Mouse (Mus musculus): ENCODE measurements around the gene Gtpbp1.

Gene Gtpbp1

DNA sequence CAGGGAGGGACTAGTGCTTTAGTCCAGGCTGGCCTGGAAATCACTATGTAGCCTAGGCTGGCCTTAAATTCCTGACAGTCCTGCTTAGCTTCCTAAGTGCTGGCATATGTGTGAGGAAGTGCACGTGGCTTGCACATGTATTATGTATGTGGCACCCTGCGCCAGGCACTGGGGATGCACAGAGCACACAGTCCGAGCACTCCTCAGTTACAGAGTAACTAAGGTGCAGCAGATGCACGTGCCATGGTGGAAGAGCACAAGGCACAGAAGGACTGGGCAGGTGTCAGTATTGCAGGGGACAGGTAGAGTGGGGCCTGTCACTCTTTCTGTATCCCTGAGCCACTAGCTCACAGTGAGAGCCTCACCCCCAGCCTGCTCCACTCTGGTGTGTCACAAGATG is 64.5 kb downstream of the Gtpbp1 start:
- no peak for DNase-seq (ENCODE audit: low read depth)

DNA sequence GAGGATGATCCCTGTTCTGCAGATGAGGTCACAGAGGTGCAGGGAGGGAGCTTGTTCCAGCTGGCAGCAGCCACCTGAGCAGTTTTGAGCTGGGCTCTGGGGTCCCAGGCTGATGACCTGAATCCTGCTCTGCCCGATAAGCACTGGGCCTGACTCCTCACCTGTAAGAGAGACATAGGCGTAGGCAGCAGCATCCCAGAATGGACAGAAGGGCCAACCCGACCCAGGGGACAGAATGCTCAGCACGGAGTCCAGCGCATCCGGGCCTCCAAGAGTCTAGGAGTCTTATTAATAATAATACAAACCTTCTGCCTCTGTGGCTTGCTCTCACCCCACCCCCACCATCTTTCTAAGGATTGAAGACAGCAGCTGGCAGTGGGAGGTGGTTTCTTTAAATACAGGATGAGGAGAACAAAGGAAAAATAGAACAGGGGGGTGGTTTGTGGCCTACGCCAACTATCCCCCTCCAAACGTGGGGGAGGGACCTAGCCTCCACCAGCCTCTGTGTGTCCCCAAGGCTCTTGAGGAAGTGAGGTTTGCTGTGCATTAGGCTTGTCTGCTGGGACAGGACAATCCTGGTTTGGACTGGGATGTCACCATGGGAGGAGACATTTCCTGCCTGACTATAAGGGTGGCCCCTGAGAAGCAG is 65.5 kb downstream of the Gtpbp1 start:
- no peak for DNase-seq (ENCODE audit: low read depth)

DNA sequence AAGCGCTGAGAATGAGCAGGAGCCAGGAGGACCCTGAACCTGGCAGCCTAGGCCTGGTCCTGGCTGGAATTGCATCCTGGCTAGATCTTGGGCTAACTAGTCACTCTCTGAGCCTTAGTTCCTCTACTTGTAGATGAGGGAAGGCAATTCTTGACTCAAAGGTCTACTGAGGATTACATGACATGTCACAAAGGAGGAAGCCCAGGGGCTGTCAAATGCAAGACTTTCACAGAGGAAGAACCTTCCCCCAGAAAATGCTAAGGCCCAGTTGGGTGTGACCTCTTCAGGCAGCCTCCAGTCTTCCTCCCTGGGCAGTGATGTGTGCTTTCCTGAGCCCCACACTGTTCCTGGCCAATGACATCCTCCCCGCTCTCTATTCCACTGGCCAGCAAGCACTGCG is 66.5 kb downstream of the Gtpbp1 start:
- DNase-seq (ENCODE audit: low read depth) = no peak

DNA sequence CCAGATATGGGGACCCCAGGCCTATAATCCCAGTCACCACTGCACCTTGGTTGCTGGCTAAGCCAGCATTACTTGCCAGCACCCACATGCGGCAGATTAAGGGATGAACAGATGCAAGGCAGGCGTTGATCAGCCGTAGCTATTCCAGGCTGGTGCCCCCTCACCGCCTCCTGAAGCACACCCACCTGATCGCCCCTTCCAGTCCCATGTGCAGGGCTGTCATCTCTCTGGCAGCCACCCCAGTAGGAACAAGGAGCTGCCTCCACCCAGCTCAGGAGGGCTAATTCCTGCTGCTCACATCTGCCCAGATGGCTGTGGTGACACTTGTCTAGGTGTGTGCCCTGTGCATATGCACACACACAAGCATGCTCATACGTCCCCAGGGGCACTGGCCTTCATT is 70.3 kb downstream of the Gtpbp1 start:
- no peak for DNase-seq (ENCODE audit: low read depth)

DNA sequence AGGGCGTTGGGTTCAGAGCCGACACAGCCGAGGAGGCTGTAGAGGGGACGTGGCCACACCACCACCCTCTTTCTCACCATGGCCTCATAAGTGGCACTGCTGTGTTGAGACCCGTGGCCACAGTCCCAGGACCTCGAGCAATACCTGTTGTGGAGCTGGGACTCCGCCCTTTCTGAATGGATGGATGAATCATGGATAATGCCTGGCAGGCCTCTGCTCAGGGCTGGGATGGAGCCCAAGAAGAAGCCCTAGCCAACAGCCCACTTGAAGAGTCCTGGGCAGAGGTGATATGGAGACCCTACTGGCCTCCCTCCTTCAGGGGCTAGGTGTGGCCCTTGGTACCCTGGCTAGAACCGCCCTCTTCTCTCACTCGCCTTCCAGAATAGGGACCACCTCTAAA is 72.4 kb downstream of the Gtpbp1 start:
- no peak for DNase-seq (ENCODE audit: low read depth)

DNA sequence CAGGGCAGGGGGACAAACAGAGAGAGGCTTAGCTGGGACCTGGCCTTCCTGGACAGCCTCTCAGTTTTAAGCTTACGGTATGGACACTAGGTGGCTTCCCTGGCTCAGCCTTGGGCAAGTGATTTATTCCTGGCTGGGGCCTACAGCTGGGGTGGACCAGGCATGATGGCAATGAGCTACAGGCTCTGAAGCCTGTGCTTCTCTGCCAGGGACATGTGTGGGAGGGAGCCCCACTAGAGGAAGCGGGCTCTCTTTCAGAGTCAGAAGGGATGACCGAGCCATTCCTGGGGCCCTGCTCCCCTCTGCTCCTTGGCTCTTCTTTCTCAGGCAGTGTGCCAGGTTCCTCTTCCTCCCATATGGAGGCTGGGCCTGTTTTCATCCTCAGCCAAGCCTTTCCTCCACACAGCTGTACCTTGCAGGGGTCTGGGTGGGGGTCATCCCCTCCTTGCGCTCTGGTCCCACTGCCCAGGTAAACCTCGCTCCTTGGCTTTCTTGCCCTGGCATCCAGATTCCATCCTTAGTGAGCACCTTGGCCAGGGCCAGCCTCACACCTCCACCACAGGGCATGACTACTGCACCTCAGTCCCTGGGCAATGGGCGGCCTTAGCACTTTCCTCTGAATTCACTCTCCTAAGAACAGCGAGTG is 73.1 kb downstream of the Gtpbp1 start:
- no peak for DNase-seq (ENCODE audit: low read depth)

DNA sequence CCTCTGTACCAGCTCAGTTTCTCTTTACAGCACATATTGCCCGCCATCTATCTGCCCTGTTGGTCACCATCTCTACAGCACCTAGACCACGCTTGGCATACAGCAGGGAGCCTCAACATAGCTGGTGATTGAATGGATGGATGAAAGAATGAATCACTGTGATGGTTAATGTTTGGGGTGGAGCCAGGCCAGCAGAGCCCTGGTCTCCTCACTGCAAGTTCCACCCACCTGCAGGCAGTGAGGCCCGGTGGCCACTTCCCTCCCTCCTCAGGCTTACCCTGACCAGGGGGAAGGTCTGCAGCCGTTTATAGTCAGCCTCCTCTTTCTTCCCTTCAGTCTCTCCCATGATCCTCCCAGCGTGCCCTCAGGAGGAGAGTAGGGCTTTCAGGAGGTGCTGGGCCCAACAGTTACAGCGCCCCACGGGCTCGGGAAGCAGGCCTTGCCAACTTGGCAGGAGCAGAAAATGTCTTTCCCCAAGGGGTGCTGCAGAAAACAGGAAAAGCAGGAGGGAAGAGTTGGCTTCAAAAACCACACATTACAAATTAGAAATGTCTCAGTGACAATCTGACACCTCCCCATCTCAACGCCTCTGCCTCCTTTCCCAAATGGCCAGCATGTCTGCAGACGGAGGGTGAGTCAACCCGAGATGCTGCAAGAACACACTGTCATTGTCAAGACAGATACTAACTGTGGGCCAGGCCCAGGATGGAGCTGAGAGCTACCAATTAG is 74.1 kb downstream of the Gtpbp1 start:
- no peak for DNase-seq (ENCODE audit: low read depth)

DNA sequence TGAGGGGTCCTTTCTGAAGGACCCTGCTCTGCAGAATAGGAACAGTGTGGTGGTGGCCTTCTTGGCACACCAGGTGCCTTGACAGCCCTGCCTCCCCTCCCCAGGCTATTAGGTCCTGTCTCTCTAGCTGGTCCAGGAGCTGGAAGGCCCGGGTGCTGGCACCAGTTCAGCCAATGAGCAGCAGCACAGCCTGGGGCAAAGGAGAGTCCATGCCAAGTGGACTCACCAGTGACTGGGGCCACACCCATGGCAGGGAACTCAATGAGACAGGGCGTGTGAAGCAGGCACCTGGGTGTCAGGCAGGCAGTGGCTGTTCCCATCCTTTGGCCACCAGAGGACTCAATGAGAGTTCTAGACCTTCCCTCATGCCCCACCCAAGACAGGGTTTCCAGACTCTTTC is 74.7 kb downstream of the Gtpbp1 start:
- no peak for DNase-seq (ENCODE audit: low read depth)

DNA sequence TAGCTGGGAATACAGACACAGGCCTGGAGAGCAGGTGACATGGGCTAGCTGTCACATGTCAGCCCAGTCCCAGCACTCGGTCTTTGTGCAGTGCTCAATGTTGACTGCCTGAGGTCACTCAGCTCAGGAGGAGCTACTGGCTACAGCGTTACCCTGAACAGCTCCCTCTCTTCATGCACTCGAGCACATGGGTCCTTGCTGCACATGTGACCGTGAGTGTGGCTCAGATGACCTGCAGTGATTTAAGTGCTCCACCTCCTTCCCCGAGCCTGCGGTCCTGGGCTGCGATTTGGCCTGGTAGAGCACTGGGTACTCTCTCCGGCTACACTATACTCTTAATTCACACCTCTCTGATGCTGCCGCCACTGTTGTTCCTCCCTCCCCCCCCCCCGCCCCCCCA is 75.5 kb downstream of the Gtpbp1 start:
- DNase-seq (ENCODE audit: low read depth) = no peak

DNA sequence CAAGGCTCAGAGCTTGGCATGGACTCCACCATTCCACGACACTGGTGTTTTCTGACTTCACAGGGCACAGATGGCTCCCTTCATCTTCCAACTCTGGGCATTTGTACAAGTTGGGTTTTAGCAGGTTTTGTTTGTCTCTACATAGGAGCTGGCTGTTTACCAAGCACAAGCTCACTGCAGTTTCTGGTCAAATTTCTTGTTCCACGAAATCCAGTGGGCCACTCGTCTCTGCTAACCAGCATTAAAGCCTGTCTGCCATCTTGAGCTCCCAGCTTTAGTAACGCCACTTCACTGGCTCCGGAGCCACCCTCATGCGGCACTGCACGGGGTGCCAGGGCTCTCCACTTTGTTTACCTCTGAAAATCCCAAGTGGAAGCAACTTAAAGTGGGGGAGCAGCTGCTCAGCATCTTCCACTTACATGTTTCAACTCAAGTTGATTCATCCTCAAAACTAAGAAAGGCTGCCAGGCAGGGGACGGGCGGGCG is 76.0 kb downstream of the Gtpbp1 start:
- no peak for DNase-seq (ENCODE audit: low read depth)

DNA sequence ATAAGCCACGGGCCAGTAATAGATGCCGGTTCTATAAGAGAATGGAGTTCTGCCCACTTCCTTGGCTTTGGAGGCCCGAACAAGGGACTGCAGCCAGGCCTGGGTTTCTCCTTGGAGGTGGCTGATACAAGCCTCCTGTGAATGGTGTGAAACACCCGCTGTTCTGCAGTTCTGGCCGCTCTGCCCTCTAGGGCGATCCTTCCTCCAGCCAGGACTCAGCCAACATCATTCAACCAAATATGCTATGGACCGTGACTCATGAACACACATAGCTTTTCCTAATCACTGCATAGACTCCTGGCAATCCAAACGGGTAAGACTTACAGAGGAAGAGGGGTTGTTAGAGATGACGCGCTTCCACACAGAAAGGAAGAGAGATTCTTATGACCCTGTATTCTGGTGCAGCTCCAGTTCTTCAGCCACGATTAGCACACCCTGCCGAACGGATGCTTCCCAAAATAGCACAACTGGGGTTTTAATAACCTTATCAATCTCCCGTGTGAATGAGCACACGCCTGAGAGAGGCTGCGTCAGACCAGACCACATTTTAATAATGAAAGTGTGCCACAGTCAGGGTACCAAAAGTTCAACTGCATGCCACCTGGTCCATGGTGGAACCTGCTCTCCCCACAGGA is 76.8 kb downstream of the Gtpbp1 start:
- no peak for DNase-seq (ENCODE audit: low read depth)

DNA sequence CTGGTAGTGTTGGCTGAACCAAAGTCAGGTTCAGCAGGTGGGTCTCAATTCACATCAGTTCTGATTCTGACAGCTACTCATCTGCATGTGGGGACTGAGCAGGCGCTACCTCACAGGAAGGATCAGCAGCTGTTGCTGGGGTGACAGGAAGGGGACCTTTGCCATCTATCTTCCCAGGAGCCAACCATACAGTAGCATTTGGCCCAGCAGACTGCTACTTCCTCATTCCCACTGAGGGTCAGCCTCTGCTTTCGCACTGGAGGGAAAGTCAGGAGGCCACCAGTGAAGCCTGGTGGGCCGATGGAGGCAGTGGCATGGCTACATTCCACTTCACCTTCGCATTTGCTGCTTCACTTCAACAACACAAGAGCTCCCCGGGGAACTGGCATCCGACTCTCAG is 77.7 kb downstream of the Gtpbp1 start:
- DNase-seq (ENCODE audit: low read depth) = no peak

DNA sequence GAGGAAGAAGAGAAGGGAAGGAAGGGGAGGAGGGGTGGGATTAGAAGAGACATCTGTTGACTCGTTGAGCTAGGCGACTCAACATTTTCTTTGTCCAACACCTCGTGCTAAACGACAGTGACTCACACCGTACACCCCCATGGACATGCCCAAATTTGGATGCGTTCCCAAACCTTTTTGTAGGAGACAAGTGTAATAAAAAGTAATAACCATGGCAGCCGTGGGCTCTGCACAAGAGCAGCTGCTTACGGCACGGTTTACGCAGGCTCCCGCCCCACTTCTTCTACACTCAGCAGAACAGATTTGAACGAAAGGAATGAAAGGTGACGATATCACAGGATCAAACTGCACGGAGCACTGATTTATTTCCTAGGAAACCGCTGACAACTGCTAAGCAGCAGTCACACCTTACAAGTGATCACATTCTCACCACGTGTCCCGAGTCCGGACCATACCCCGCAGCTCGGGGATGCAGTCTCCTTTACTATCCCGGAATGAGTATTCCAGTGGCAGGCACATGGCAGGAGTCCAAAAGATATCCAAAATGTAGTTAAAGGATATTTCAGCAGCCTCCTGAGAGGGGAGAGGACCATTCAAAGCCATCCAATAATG is 80.1 kb downstream of the Gtpbp1 start:
- DNase-seq (ENCODE audit: low read depth) = no peak
